Mouse (Mus musculus): ENCODE measurements at regions not wholly inside any gene's neighbourhood (a gene's known extent, or its start where the extent isn't known, plus 50 kb on each side); places are given as distances from the start of the nearest gene placed in this dataset.
A peak's percentile ranks its signal among the peaks of the same experiment; 100 is the strongest.

DNA sequence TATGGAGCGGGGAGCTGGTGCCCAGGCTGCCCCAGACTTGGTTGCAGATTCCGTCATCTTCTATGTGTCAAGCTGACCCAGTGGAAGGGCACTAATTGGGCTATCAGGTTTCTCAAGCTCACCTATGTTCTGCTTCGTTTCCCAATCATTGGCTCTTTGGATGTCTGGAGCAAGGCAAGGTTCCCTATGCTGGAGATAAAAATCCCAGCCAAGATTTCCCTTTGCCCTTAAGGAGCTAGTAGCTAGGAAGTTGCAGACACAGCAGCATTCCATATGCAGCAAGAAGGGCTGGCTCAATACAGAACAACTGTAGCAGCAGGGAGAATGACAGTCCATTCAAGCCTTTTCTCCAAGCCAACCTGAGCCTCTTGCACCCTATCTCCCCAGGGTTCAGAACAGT lies 159.2 kb upstream of the Zfp706 start:
- 83% methylated on average over 3 of the region's 3 CpGs for WGBS
- DNase-seq (ENCODE audit: low spot score), result no peak
- H3K27me3 ChIP-seq (ENCODE audit: insufficient read depth, poor library complexity, severe bottlenecking), result no peaks in the 10 kb centered on the region
- H3K4me1 ChIP-seq (replicated peaks), result peaks cover 14% of the 10 kb centered on the region
- H3K9me3 ChIP-seq, result no peaks in the 10 kb centered on the region
- no peak overlapping the region for H3K4me3 ChIP-seq
- H3K36me3 ChIP-seq, result no peaks in the 10 kb centered on the region
- no peak overlapping the region for H3K27ac ChIP-seq

DNA sequence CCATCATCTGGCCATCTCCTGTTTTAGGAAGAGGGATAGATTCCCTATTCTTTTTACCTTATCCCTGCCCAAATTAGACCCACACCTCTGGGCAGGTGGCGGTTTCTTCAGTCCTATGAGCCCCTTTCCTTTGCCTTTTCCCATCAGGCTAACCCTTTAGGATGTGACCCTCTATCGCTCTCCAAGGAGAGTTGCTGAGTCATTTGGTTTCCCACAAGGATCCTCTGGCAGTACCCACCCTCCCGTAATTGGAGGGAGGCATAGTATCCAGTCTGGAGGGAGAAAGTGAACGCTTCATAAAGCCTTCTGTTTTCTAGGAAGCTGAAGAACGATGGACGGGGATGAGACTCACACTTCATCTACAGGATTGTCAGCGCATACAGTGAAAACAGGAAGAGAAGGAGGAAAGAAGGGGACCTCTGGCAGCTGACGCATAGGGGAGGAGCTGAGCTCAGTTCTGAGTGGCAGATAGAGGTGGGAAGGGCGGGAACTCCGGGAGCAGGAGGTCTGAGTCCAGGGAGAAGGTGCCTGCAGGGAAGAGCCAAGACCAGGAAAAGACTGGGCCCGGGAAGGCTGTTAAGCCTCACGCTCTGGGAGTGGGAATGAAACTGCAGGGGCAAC lies 158.4 kb upstream of the Zfp706 start:
- Histone ChIP-seq H3K9me3 (no peaks in the 10 kb centered on the region), H3K4me3 (no peak overlapping the region), H3K4me1 (replicated peaks) (peaks cover 14% of the 10 kb centered on the region), H3K27ac (no peak overlapping the region), H3K36me3 (no peaks in the 10 kb centered on the region), H3K27me3 (ENCODE audit: insufficient read depth, poor library complexity, severe bottlenecking) (no peaks in the 10 kb centered on the region)
- 27% methylated on average over 12 of the region's 12 CpGs for WGBS
- peak; percentile 14 for DNase-seq (ENCODE audit: low spot score)

DNA sequence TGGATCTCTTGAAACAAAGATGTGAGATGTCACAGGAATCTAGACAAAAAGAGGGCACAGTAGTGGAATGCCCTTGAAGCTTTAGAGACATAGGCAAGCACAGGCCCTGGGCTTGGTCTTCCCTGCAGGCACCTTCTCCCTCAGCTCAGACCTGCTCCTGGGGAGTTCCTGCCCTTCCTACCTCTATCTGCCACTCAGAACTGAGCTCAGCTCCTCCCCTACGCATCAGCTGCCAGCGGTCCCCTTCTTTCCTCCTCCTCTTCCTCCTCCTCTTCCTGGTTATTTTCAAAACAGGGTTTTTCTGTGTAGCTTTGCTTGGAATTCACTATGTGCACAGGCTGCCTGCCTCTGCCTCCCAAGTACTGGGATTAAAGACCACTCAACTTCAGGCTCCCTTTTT lies 157.6 kb upstream of the Zfp706 start:
- Histone ChIP-seq H3K4me1 (replicated peaks) (peaks cover 14% of the 10 kb centered on the region), H3K9me3 (no peaks in the 10 kb centered on the region), H3K27me3 (ENCODE audit: insufficient read depth, poor library complexity, severe bottlenecking) (no peaks in the 10 kb centered on the region), H3K4me3 (no peak overlapping the region), H3K27ac (no peak overlapping the region), H3K36me3 (no peaks in the 10 kb centered on the region)
- 39% methylated on average over 2 of the region's 2 CpGs for WGBS
- DNase-seq (ENCODE audit: low spot score), result no peak

DNA sequence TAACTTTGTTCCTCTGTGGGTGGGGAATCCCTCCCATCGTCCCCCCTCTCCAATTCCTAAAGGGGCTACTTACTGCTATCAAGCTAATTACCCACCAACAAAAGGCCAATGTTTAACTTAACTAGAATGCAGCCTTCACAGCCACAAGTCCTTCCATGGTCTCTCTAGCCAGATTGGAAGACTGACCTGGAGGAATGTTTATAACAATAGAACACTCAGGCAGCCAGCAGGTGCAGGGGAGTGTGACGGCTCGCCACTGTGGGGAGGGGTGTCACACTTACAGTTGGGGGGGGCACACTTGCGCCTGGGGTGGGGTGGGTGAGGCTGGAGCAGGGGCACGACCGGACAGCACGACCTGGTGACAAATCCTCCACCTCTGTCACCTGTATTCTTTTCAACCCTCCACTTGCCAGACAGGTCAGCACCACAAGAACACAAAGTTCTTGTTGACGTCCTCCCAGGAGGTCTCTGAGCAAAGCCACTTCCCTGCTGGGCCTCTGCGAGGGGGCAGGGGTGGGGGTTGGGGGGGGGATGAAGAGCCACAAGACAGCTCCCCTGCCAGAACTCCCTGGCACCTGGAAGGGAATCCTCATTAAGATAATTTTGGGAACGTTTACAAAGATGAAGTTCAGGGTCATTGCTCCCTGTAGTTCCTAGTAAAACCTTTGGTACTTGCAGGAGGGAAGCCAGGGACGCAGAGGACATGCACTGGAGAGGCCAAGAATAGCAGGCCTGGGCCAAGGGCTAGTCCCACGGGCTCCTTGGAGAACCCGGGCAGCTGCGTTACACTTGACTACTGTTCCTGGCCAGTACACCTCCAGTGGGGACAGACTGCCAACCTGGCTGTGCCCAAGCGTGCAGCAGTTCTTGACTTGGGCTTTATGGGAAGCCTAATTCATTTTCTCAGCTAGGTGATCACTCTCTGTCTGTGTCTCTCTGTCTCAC lies 156.9 kb upstream of the Zfp706 start:
- Histone ChIP-seq H3K36me3 (no peaks in the 10 kb centered on the region), H3K4me3 (no peak overlapping the region), H3K27me3 (ENCODE audit: insufficient read depth, poor library complexity, severe bottlenecking) (no peaks in the 10 kb centered on the region; the same call in 1 of the 2 replicates), H3K27ac (no peak overlapping the region), H3K9me3 (no peaks in the 10 kb centered on the region), H3K4me1 (replicated peaks) (peaks cover 20% of the 10 kb centered on the region)
- no peak for DNase-seq (ENCODE audit: low spot score)
- 25% methylated on average over 15 of the region's 15 CpGs for WGBS

DNA sequence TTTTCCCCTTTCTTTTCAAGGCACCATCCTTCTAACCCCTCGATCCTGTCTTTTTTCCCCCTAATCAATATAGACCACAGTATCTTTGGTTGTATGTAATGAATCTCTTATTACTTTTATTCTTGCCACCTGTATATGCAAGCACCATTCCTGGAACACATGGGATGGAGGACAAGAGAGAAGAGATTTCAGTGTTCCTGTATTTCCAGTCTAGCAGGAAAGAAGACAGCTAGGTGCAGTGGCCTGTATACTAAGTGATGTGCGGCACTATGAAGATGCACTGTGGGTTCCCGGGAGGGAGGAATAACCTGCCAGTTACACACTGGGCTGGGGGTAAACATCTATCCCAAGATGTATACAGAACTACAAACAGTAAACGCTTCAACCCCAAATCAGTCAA lies 152.4 kb upstream of the Zfp706 start:
- no peaks in the 10 kb centered on the region; the same call in 1 of the 2 replicates for H3K27me3 ChIP-seq (ENCODE audit: insufficient read depth, poor library complexity, severe bottlenecking)
- peaks cover 20% of the 10 kb centered on the region for H3K4me1 ChIP-seq (replicated peaks)
- H3K9me3 ChIP-seq, result no peaks in the 10 kb centered on the region
- H3K36me3 ChIP-seq, result no peaks in the 10 kb centered on the region
- no peak overlapping the region for H3K27ac ChIP-seq
- DNase-seq (ENCODE audit: low spot score), result no peak
- WGBS, result 70% methylated on average over 4 of the region's 4 CpGs
- H3K4me3 ChIP-seq, result no peak overlapping the region

DNA sequence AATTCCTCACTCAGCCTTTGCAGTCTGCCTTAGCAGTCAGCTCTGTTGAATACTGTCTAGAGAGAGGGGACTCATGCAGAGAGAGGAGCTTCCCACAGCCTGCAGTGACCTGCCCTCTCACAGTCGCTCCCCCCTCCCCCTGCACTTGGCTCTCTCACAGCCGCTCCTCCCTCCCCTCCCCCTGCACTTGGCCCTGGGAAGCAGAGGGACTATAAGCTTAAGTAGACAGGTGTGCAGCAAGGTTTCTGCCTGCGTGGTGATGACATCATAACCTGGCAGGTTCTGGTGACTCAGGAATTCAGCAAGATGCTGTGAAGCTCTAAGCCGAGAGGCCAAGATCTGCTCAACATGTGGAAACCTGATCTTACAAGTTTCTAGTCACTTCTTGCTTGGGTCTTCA lies 151.8 kb upstream of the Zfp706 start:
- Histone ChIP-seq H3K9me3 (no peaks in the 10 kb centered on the region), H3K27ac (no peak overlapping the region), H3K4me1 (replicated peaks) (peaks cover 18% of the 10 kb centered on the region), H3K4me3 (no peak overlapping the region), H3K36me3 (no peaks in the 10 kb centered on the region), H3K27me3 (ENCODE audit: insufficient read depth, poor library complexity, severe bottlenecking) (no peaks in the 10 kb centered on the region; the same call in 1 of the 2 replicates)
- WGBS, result 10% methylated on average over 4 of the region's 4 CpGs
- peak; percentile 35 for DNase-seq (ENCODE audit: low spot score)

DNA sequence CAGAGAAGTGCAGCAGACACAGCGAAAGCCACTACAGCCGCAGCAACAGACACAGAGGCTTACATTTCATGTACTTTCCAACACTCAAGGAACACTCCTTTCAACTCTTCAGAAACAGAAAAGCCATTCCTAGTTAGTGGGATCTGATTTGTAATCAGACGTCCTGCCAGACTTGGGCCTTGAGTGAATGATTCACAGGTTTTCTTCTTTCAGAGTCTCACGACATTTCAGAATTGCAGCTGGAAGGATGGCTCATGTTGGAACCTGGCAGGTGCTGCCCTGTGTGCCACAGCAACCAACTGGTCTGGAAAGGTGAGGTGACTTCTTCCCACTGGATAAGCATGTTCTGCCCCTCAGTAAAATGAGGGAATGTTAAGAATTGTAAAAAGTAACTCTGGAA lies 149.8 kb upstream of the Zfp706 start:
- 77% methylated on average over 4 of the region's 4 CpGs for WGBS
- no peak for DNase-seq (ENCODE audit: low spot score)
- no peak overlapping the region for H3K27ac ChIP-seq

DNA sequence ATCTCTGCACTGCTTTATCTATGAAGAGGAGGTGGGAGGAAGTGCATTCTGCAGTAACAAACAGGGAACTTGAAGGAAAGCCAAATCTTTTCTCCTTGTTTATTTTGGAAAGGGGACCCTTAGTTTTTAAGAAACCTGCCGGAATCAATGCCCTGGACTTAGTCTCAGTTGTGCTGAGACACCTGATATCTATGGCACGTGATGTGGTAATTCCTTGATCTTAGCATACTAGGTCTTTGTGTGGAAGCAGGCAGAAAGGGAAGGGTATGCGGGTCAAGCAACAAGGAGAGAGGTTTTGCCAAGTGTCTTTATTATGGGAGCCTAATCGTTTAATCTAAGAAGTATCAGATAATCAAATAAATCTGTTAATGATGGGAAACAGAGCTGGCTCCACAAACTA lies 147.4 kb upstream of the Zfp706 start:
- H3K9me3 ChIP-seq, result no peaks in the 10 kb centered on the region
- DNase-seq (ENCODE audit: low spot score), result no peak
- H3K36me3 ChIP-seq, result no peaks in the 10 kb centered on the region
- no peak overlapping the region for H3K4me3 ChIP-seq
- 91% methylated on average over 4 of the region's 4 CpGs for WGBS
- H3K27ac ChIP-seq, result no peak overlapping the region
- H3K4me1 ChIP-seq (replicated peaks), result peaks cover 14% of the 10 kb centered on the region
- H3K27me3 ChIP-seq (ENCODE audit: insufficient read depth, poor library complexity, severe bottlenecking), result no peaks in the 10 kb centered on the region; the same call in 1 of the 2 replicates

More for the DNA sequence above, 149.8 kb upstream of the Zfp706 start:
- Histone ChIP-seq H3K27me3 (ENCODE audit: insufficient read depth, poor library complexity, severe bottlenecking) (no peaks in the 10 kb centered on the region; the same call in 1 of the 2 replicates), H3K4me1 (replicated peaks) (peaks cover 15% of the 10 kb centered on the region), H3K4me3 (no peak overlapping the region), H3K9me3 (no peaks in the 10 kb centered on the region), H3K36me3 (no peaks in the 10 kb centered on the region)

DNA sequence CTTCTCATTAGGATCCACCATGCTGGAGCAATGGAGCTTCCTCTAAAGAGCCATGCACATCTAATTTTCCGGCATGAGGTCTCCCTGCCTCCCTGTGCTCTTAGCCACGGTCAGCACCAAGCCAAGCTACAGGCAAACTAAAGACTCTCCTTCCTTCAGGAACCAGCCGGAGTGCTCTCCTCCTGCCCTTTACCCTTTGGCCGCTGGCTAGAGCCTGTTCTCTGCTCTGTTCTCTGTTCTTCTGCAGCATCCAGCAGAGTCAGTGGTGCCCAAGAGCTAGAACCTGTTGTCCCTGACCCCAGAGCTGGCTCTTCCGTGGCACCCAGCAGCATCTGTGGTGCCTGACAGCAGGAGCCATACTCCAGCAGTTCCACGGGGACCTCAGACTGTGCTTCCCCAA lies 145.6 kb upstream of the Zfp706 start:
- WGBS, result 78% methylated on average over 6 of the region's 6 CpGs
- DNase-seq (ENCODE audit: low spot score), result no peak

DNA sequence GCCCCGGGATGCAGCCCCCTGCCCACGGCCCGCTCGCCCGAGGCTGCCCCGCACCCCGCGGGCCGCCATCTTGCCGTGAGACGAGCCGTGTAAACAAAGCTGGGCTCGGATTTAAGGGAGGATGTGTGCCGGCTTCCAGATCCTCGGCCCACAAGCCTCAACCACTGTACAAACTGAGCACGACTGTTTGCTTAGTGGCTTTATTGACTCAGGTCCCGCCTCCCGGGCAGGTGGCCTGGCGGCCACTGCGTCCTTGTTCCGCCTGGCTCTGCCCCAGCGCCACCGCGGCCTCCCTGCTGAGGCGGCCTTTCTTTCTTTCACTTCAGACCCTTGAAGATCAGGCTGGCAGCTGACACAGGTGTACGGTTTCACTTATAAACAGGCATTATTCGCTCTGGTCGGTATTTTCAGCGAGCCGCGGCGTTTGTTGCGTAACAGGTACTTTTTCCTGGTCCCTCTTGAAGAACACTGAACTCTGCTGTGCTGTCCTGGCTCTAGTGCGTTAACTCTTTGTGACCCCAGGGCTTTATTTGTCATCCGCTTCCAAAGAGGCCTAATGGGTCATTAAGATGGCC lies 128.1 kb upstream of the Zfp706 start:
- peaks cover 42% of the 10 kb centered on the region for H3K4me1 ChIP-seq (replicated peaks)
- H3K36me3 ChIP-seq, result no peaks in the 10 kb centered on the region
- peak overlapping the region; percentile 96 for H3K27ac ChIP-seq
- DNase-seq (ENCODE audit: low spot score), result peak; percentile 74
- under 1% methylated on average over 35 of the region's 35 CpGs for WGBS
- no peaks in the 10 kb centered on the region for H3K27me3 ChIP-seq (ENCODE audit: insufficient read depth, poor library complexity, severe bottlenecking)
- peak overlapping the region; percentile 58 for H3K4me3 ChIP-seq
- H3K9me3 ChIP-seq, result no peaks in the 10 kb centered on the region

More for the DNA sequence above, 145.6 kb upstream of the Zfp706 start:
- H3K4me3 ChIP-seq, result no peak overlapping the region
- no peaks in the 10 kb centered on the region for H3K27me3 ChIP-seq (ENCODE audit: insufficient read depth, poor library complexity, severe bottlenecking)
- H3K9me3 ChIP-seq, result no peaks in the 10 kb centered on the region
- H3K4me1 ChIP-seq (replicated peaks), result no peaks in the 10 kb centered on the region
- no peaks in the 10 kb centered on the region for H3K36me3 ChIP-seq
- H3K27ac ChIP-seq, result no peak overlapping the region

DNA sequence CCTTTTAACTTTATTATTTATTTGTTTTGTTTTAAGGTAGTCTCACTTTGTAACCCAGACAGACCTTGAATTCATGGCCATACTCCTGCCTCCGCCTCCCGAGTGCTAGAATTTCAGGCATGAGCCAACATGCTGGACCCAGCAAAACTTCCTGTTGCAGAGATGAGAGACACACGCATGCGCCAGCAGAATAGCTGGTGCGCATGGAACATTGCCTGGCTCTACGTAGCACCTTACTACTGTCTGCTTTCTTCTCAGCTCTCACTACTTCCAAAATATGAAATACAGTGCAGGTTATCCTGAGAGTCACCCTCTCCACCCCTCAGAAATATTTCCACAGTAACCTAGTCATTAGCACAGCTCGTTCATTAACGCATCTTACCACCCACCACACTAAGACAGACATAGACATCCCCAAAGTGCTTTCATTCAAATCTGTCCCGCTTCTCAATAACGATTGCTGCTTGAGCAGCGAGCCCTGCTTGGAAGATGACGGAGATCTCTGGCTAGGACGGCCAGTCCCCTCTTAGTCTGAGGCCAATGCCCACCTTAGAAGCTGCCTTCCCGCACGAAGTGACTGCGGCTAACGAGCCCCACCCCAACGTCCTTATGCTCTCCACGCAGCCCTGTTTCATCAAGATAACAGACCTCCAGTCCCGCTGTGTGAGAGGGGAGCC lies 127.5 kb upstream of the Zfp706 start:
- Histone ChIP-seq H3K27ac (peak overlapping the region; percentile 96), H3K36me3 (no peaks in the 10 kb centered on the region), H3K4me3 (peak overlapping the region; percentile 58), H3K9me3 (no peaks in the 10 kb centered on the region), H3K27me3 (ENCODE audit: insufficient read depth, poor library complexity, severe bottlenecking) (no peaks in the 10 kb centered on the region), H3K4me1 (replicated peaks) (peaks cover 42% of the 10 kb centered on the region)
- no peak for DNase-seq (ENCODE audit: low spot score)
- WGBS, result 26% methylated on average over 20 of the region's 20 CpGs

DNA sequence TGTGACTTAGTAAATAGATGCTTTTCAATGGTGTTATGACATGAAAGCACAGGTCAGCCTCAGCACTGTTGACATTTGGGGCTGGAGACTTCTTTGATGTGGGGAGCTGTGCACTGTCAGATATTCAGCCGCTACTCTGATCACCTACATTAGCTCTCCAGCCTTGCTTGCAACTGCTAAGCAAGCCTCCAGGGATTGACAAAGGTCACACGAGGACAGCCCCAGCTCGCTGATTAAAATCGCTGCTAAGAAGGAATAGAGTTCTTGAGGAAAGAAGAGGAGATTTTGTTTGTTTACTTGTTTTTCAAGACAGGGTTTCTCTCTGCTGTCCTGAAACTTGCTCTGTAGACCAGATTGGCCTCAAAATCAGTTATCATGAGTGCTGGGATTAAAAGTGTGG lies 126.8 kb upstream of the Zfp706 start:
- peak; percentile 13 for DNase-seq (ENCODE audit: low spot score)
- Histone ChIP-seq H3K27ac (peak overlapping the region; percentile 96; the same call in 1 of the 2 replicates), H3K27me3 (ENCODE audit: insufficient read depth, poor library complexity, severe bottlenecking) (no peaks in the 10 kb centered on the region)

More for the DNA sequence above, 126.8 kb upstream of the Zfp706 start:
- Histone ChIP-seq H3K4me1 (replicated peaks) (peaks cover 42% of the 10 kb centered on the region), H3K9me3 (no peaks in the 10 kb centered on the region), H3K36me3 (no peaks in the 10 kb centered on the region), H3K4me3 (no peak overlapping the region)
- WGBS, result 25% methylated on average over 4 of the region's 4 CpGs

All from hindbrain, embryonic 10.5 days (tissue).